Mouse (Mus musculus) stomach, postnatal 0 days (tissue): Measurements from ENCODE around the gene Arid1a.

ENCODE experiments used
- CTCF ChIP-seq: IDR thresholded peaks from 2 replicates; pipeline ENCODE4 v1.5.1; 2016; ENCODE audit warnings: antibody characterized with exemption, low read depth, mild to moderate bottlenecking, moderate library complexity
- EP300 ChIP-seq: optimal IDR thresholded peaks from 2 replicates; pipeline ENCODE3; 2016; ENCODE audit warnings: antibody characterized with exemption

- 0 out of 2 replicates have a peak, but pooled peaks have one; percentile 3 for TF ChIP-seq CTCF
- TF ChIP-seq EP300: no peak
Observed at GRCm38 (mm10) chr4:133695363-133695762, 61.2 kb downstream of the Arid1a start.
